Comparison of ENCODE assay signal across 12 mouse cellular contexts in genomic region chr11:117425927-117426326, GRCm38 (mm10). TPM values are rescaled to one million over a fixed set of nuclear protein-coding genes. Genes with fewer than 3 reads are reported as not detected.
DNase-seq lines count a peak whose midpoint lies in the region; ATAC-seq and TF ChIP-seq lines count a peak whose summit lies in the region.
"Had no signal": no experiment of that assay in that cellular context is flagged by ENCODE, and none has a peak within 500 bp of the region (broad histone marks: within the 10 kb centered on the region; RNA-seq: fewer than 3 reads in every experiment).

No protein-coding gene starts in this region.

- no peak overlapping the region for H3K4me3 ChIP-seq in stomach, postnatal 0 days (ENCODE audit: low read depth, low read length)
- H3K4me3 ChIP-seq: forebrain, embryonic 15.5 days; liver, embryonic 13.5 days had no signal

- intact Hi-C loops in heart, postnatal 36 days (cut with DNase I) = no loop called here

- peak; percentile 98 for DNase-seq in heart, adult 11 months
- DNase-seq in heart, postnatal 36 days = no peak
- peak; percentile 27 for DNase-seq in testis, postnatal 14 days (ENCODE audit: low spot score)
- no peak for DNase-seq in testis, postnatal 10 days (ENCODE audit: low spot score)
- DNase-seq in stomach, postnatal 0 days (ENCODE audit: low spot score) = peak; percentile 53
- DNase-seq in adrenal gland, postnatal 36 days = no peak
- DNase-seq in thymus, postnatal 0 days (ENCODE audit: low spot score) = no peak
- DNase-seq: kidney, postnatal 25 days; liver, embryonic 13.5 days; thymus, postnatal 25 days had no signal

- 27% methylated on average over 12 of the region's 12 CpGs for whole genome bisulfite sequencing in stomach, postnatal 0 days

- H3K4me1 ChIP-seq in stomach, postnatal 0 days (replicated peaks; ENCODE audit: control insufficient read depth, insufficient read depth) = no peaks in the 10 kb centered on the region

- no peak for TF ChIP-seq CTCF in stomach, postnatal 0 days (IDR thresholded peaks at IDR 0.05; ENCODE audit: low read depth)

- TF ChIP-seq EP300 in stomach, postnatal 0 days (optimal IDR thresholded peaks at IDR 0.05) = no peak

- H3K4me2 ChIP-seq in stomach, postnatal 0 days (replicated peaks; ENCODE audit: low read depth) = no peak overlapping the region
- H3K4me2 ChIP-seq: forebrain, embryonic 15.5 days; liver, embryonic 13.5 days had no signal

- no peaks in the 10 kb centered on the region for H3K27me3 ChIP-seq in stomach, postnatal 0 days (ENCODE audit: control insufficient read depth, insufficient read depth, low read length)
- H3K27me3 ChIP-seq: forebrain, embryonic 15.5 days had no signal

- no peak overlapping the region for H3K27ac ChIP-seq in stomach, postnatal 0 days (replicated peaks)
- H3K27ac ChIP-seq: forebrain, embryonic 15.5 days; liver, embryonic 13.5 days had no signal

- H3K9ac ChIP-seq in stomach, postnatal 0 days (ENCODE audit: low read length) = no peak overlapping the region
- H3K9ac ChIP-seq: forebrain, embryonic 15.5 days; liver, embryonic 13.5 days had no signal

- H3K9me3 ChIP-seq in stomach, postnatal 0 days (ENCODE audit: control insufficient read depth, low read length) = no peaks in the 10 kb centered on the region
- H3K9me3 ChIP-seq: forebrain, embryonic 15.5 days; liver, embryonic 13.5 days had no signal

- no peaks in the 10 kb centered on the region for H3K36me3 ChIP-seq in stomach, postnatal 0 days (ENCODE audit: control insufficient read depth, insufficient read depth, low read length)
- H3K36me3 ChIP-seq: forebrain, embryonic 15.5 days; liver, embryonic 13.5 days had no signal

- ATAC-seq in hematopoietic stem cell, adult 5-6 weeks (replicated peaks in 1 of 2; ENCODE audit: insufficient read depth in 1 of 2, low FRiP score in 2 of 2, low TSS enrichment in 1 of 2, low read depth in 1 of 2, poor library complexity in 2 of 2, severe bottlenecking in 2 of 2) = peak; percentile 59
- peak; percentile 76 for ATAC-seq in stomach, postnatal 0 days (ENCODE audit: low FRiP score, low TSS enrichment)
- ATAC-seq: forebrain, embryonic 15.5 days had no signal

RNA-seq across cellular contexts. Expression of gene Gm11733, which starts 58.2 kb away (rescaled TPM):
- total RNA-seq in heart, postnatal 36 days (2021) = not detected
- total RNA-seq in hematopoietic stem cell, adult 5-6 weeks (2017) = not detected in 2 replicates
- not detected in 2 replicates for polyA plus RNA-seq in stomach, postnatal 0 days (2015; fragmentation: Nextera tagmentation; extraction: Ambion mirVana)
- total RNA-seq in adrenal gland, postnatal 36 days (2021) = not detected
- polyA plus RNA-seq in thymus, postnatal 0 days (2015; fragmentation: Nextera tagmentation; extraction: Ambion mirVana) = not detected in 2 replicates
- polyA plus RNA-seq: forebrain, embryonic 15.5 days; liver, embryonic 13.5 days had no signal

Comparison
In these comparisons a context has a peak if more than half of its experiments do, and no peak if none do; other contexts are left out.
1. DNase-seq: peak in heart, adult 11 months (single experiment), testis, postnatal 14 days (single experiment) and stomach, postnatal 0 days (single experiment); none in heart, postnatal 36 days (0 of 2), testis, postnatal 10 days (single experiment), adrenal gland, postnatal 36 days (0 of 2) and thymus, postnatal 0 days (single experiment).